Mouse (Mus musculus) kidney, adult 18-20 months (tissue): Measurements from ENCODE around the gene Fgfr1op.
"Not testable (repeated sequence)": the region's sequence is repeated elsewhere in the genome, so short reads cannot be mapped to it uniquely, and the experiment has no call there.

ENCODE experiments used
- DNase-seq: peaks from one replicate; pipeline ENCODE4 v3.0.0; 2021

Fgfr1op gene

DNA sequence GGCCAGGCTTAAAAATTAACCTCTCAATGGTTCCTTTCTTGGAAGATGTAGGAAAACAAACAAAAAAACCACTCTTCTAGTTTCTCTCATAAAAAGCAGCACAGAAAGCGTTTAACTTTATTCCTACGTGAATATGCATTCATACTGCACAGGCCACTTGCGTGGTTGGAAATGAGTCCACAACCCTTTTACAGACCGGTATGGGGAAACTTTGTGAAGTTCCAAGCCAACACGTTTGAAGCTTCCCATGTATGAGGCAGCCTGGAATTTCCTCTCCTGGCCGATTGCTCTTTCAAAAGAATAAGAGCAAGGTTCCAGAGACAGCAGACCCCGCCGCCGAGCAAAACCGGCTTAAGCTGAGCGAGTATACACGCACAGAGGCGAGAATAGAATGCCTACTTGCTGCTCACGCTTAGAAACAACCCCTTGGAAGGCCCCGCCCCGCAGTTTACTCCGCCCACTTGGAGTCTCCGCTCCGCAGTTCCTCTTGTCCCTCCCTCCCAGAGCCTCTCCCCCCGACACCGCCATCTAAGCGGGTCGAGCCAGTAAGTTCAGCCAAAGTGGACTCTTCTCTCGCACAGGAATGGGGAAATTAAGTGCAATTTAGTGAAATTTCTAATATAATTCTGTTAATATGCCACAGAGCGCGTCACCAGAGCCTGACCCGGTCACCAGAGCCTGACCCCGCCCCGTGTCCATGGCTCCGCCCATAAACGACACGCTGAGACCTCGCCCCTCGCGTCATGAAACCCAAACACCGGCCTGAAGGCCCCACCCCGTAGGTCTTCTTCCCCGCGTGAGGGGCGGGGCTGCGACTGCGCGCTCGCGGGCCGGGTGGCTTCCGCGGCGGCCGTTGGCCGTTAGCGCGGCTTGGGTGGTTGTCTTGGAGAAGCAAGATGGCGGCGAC is at the start of gene Fgfr1op:
Fgfr1op (plus strand) TSS at position 801 of the 907 bp plus-strand sequence.
- DNase-seq: peak; percentile 91

DNA sequence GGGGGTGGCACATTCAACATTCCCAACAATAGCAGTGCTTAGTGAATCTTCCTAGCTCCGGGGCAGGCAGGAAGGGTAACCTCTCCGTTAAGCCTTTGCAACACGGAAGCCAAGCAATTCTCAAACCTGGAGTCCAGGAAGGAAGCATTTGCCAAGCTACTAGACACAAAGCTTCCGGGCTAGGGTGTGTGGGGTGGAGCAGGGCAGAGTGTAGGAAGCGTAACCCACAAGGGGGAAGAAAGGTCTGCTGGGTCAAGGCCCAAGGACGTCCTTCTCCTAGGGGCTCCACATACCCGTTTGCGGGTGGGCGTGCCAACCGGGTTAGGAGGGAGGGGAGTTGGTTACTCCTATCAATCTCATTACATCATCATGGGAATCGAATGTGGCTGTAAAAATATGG is 48.9 kb upstream of the Fgfr1op start:
- peak; percentile 28 for DNase-seq

DNA sequence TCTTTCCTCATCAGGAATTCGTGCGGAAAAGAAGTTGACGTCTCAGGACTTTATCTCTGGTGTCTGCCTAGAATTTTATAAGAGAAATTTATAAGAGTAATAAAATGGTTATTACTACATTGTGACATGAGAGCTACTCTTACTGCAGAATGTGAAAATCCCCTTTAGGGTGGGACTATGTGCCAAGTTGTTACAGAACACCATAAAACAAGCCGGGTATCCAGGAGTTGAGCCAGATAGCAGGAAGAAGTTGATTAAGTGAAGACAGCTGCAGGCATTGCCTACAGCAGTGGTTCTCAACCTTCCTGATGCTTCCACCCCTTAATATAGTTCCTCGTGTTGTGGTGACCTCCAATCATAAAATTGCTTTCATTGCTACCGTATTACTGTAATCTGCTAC is 48.4 kb upstream of the Fgfr1op start:
- DNase-seq: not testable (repeated sequence)

DNA sequence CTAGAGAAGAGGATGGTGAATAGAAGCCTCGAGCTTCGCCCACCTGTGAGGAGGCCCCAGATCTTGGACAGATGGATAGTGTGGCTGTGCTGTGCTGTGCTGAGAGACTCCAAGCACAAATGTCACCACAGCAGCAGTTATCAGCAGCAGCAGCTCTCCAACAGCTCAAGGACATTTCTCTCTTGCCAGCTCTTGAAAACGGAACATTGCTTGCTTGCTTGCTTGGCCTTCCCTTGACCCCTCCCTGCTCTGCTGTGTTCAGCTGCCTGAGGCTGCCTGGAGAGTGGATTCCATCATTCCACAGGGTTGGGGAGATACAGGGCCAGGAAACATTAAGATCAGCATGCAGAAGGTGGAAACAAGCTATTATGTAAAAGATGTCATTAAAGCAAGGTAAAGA is 42.3 kb upstream of the Fgfr1op start:
- DNase-seq: not testable (repeated sequence)

DNA sequence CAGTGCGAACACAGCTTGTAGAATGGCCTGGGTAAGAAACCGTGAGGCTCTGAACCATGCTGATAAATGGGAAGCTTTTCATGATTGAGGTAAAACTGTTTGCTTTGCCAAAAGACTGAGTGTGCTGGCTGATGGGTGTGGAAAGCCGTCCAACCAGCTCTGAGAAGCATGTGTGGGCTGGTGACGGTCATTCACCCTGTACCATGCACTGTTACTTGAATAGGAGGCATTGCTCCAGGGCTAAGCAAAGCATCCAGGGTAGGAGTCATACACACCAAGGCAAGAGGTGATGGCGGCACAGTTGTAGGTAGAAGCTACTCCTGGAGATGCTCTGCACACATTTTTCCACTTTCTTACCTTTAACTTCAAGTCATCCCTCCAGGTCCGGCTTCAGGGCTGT is 40.7 kb upstream of the Fgfr1op start:
- DNase-seq: not testable (repeated sequence)

DNA sequence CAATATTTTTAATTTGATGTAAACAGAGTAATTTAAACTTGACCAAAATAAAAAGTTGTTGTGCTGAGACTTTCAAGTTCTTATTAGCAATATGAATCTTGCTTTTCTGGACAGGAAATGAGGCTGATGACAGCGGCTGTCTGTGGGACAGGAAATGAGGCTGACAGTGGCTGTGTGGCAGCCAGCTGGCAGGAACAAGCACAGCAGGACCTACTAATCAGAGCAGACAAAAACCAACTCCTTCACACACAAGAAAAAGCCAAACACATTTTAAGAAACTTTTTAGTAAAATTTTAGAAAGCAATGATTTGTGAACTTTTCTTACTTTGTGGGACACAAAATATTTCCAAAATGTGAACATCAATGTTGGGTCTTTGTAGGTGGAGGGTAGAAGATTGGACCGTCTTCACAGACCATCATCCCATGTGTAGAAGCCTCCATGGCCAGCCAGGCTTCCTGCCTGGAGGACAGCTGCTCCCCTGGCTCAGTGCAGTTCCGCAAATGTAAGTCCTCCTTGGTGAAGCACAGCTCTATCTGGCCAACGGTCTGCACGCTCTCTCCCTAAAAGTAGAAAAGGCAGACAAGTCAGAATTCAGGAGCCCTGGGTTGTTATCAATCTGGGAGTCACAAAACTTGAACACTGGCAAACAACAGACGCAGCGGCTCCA is 36.8 kb upstream of the Fgfr1op start:
- DNase-seq: not testable (repeated sequence)

DNA sequence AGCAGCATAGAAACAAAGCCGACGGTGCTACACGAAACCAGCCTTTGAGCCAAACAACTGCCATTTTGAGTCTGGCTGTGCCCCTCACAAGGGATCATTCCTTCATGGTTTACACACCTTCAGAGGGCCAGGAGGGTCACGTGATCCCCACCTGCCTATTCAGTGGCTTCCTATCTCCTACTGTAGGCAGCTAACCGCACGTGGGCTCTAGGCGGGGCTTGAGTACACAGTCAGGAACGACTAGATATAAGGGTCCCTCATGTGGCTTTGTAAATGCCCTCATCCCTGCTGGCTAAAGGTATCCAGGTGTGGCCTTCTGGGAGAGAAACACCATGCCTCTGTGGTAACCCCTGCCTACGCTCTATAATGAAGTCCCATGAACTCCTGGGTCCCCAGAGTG is 35.7 kb upstream of the Fgfr1op start:
- not testable (repeated sequence) for DNase-seq

DNA sequence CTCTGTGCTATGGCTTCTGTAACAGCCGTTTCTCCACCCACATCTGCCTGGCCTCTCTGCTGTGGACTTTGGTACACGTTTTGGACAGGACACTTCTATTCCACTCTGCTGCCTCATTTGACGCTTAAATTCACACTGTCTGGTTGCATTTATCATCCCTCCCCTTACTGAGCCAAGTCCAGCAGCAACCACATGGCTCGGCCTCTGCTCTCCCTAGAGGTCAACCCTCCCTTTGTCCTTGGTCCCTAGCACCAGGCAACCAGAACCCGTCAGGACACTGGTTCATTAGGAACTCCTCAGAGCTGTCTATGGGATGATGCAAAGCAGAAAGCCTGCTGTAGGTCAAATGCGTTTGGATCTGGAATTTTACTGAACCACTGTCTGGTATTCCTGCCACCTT is 34.5 kb upstream of the Fgfr1op start:
- not testable (repeated sequence) for DNase-seq

DNA sequence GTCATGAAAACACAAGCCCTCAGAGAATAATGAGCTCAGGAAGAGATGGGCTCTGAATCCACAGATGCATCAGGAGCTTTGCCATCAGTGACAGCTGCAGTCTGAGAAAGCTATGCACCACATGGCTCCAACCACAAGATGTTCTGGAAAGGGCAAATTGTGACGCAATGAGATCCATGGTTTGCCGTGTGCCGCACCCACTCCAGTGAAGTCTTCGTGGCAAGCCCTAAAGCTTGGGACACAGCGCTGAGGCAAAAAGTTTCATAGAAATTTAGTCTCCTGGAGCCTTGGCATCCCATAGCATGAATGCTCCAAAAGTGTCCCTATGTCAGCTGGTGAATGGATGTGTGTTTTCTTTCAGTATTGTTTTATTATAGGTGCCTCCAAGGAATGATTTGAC is 27.2 kb upstream of the Fgfr1op start:
- not testable (repeated sequence) for DNase-seq

DNA sequence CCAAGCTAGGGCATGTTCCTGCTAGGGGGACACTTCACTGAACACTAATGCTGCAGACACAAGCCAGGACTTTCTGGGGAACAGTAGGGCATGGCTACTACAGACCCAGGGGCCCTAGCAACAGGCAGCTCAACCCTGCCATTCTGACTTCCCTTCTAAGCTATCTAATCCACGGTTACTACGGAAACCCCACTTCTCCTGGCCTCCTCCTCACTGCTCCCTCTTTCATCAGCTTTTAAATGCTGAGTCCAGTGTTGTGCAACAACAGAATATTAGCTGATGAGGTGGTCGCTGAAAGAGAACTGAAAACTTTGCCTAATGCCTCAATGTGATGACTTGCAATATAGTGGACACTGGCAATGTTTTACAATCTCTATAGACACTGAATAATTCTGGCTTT is 25.1 kb upstream of the Fgfr1op start:
- not testable (repeated sequence) for DNase-seq

DNA sequence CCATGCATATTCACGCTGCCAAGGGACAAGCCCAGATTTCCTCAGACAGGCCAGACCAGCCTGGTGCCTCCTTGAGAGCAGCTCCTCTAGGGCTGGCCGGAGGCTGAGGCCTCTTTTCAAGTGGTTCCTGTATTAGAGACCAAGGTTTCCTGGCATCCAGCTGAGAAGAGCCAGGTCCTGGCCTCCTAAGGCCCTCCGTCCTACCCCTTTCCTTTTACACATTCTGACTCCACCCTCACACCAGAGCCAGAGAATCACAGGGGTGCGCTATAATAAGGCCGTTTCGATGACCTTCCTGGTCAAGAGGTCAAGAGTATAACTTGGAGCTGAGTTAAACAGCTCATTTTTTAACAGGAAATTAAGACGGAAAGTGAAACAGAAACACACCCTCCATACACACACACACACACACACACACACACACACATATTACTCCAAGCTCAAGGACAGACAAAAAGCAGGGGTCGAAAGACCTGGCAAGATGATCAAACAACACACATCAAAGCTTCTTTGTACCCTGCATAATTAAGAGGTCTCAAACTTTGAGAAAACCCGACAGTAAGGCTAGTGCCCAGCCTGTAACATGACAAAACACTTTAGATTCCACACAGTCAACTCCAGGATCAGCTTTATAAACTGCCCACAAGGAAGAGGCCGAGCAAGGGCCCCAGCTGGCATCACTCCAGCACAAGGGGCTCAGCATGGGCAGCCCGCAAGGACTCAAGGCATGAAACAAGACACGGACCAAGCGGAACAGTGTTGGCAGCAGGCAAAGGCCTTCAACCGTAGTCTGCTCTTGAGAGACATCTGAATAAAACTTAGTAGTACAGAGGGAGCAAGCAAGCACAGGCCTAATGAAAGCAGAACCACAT is 21.3 kb upstream of the Fgfr1op start:
- peak; percentile 56 for DNase-seq

DNA sequence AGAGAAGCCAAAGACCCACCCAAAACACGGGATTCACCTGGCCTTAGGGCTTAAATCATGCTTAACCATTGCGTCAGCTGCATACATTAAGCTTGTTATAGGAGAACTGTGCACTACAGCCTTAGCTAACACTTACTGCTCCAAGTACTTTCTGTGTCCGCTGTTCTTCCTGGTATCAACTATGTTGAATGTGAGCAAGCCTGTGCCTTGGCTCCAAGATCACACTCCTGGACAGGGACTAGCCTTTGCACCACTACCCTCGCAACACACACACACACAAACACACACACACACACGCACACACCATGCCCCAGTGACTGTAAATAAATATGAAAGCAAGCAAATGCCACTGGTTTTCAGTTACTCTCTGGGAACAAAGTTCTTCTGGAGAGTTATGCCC is 18.4 kb upstream of the Fgfr1op start:
- DNase-seq: peak; percentile 33

DNA sequence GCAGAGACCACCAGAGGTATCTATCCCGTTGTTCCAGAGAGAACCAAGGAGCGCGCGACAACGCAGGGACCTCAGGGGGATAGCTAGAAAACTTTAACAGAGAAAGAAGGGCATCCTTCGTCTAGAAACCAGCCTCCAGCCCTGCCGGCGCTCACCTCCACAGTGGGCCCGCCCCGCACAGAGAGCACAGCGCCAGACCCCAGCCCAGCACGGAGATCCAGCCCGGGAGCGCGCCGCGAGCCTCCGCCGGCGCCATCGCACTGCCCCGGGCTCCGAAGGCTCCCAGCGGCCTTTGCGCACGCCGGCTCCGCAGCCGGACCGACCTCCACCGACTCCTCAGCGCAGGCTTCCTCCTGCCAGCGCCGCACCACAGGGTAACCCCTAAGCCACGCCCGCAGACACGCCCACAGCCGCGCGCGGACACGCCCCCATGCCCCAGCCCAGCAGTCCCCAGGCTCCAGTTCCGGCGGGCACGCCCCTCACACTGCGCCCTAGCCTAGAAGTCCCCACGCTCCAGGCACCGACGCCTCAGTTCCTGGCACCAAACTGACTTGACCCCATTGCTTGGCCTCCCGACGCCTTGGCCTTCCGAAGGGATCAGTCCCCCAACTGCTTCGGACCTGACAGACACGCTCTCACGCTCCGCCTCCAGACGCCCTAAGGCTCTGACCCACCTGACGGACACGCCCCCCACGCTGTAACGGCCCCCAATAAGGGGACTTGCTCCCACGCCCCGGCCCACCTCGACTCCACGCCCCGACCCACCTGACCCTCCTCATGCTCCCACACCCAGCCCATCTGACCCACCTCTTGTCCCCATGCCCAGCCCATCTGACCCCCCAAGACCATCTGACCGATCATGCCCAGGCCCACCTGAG is 17.6 kb upstream of the Fgfr1op start, which contains the start of the genes Gm49673 and Rnaset2a:
Gm49673 (minus strand) TSS at position 350 of the 878 bp plus-strand sequence.
Rnaset2a (minus strand) TSS at position 659 of the 878 bp plus-strand sequence.
- DNase-seq: peak; percentile 61

DNA sequence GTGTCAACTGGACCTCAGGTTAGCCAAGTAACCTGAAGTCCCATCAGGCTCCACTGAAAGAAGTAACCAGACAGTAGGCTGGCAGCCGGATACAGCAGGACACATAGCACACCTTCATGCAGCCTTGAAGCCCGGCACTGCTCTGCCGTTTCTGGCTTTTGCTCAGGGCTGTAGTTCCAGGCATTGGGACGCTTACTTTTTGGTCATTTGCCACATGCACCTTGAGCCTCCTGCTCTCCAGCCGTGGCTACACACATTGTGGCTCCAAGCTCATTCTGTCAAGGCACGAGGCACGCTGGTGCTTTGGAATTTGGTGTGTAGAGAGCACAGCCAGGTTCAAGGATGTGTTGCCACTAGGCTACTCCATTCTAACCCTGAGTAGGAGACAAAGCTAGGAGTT is 10.3 kb upstream of the Fgfr1op start:
- DNase-seq: peak; percentile 48

DNA sequence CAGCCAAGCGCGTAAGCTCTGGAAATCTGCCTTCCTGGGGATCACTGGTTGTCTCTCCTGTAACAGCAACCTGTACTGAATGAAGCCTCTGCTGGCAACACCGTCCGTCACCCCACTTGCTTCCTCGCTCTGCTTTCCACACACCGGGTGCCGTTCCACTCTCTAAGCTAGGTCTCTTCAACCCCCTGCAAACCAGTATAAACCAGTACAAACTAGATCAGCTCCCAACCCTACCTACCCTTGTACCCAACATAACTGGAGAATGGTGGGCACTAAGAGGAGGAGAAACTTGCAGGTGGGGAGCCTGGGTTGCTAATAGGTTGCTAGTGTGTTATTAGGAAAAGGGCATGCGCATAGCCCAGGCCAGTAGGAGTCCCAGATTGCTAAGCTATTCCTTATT is 9.3 kb upstream of the Fgfr1op start:
- not testable (repeated sequence) for DNase-seq

DNA sequence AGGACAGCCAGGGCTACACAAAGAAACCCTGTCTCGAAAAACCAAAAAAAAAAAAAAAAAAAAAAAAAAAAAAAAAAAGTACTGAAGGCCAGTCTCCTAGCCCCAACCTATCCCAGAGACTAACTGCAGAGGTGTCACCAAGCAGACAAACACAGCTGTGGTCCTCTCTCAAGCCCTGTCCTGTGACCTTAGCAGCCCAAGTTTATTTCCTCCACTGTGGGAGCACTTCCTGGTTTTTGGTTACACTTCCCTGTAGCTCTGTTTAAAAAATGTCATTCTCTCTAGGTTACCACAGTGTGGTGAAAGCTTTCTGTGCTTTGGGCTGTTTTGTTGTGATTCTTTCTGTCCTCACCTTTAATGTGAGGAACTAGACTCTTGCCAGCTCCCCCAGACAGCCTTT is 6.7 kb upstream of the Fgfr1op start:
- not testable (repeated sequence) for DNase-seq

DNA sequence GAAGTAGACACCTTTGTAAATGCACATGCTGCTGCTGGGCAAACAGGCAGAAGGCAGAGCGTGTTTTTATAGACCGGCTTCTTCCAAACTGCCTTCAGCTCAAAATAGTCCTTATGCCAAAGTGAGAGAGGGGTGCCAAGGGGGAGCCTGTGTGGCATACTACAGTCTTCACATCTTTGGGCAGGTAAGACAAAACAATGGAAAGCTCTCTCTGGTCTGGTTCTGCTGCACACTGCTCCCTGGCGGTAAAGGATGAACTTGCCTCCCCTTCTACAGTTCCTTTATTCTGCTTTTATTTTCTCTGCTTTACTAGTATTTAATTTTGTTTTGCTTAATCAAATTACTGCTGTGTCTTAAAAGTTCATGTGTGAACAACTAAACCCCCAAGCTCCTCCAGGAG is 4.3 kb upstream of the Fgfr1op start:
- DNase-seq: peak; percentile 57

DNA sequence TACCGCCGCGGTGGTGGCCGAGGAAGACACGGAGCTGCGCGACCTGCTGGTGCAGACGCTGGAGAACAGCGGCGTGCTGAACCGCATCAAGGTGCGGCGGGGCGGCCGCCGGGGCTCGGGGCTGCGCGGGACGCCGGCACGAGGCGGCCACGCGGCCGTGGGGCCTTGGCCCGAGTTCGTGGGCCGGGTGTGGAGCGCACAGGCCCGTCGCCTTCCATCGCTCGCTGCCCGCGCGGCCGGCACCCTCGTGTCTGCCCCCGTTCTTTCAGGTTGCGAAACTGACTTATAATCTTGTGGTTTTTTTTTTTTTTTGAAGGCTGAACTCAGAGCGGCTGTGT is 276 bp downstream of the Fgfr1op start:
- peak; percentile 72 for DNase-seq

DNA sequence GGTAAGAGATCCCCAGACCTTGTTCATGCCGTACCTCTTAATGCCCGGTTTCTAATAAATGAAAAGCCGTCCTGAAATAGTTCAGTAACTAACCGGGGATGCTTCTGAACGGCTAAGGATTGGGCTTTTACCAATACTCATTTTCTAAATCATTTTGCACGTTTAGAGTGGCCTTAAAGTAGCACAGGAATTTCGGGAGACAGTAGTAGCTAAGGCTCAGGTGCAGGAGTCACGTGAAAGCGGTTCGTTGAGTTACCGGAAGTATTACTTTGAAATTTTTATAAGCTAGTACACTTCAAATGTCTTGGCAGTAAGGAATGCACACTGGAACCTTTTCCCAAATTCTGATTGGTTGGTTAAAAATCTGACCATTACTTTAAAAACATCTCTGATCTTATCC is 676 bp downstream of the Fgfr1op start:
- DNase-seq: peak; percentile 12

DNA sequence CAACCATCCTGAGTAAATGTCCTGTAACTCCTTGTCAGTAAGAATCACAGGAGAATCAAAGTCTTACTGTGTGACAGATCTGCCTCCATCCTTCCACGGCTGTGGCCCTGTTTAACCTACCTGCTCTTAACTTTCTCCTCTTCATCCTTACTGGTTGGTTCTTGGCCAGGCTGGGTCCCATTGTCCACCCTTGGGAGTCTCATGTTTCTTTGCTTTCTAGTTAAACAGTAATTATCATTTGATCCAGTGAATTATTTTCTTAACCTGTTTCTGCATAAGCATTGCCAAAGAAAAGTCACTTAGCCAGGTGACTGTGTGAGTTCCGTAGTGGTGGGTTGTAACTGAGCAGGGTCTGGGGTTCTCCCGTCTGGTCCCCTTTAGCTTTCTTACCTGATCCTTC is 1.2 kb downstream of the Fgfr1op start:
- peak; percentile 25 for DNase-seq

DNA sequence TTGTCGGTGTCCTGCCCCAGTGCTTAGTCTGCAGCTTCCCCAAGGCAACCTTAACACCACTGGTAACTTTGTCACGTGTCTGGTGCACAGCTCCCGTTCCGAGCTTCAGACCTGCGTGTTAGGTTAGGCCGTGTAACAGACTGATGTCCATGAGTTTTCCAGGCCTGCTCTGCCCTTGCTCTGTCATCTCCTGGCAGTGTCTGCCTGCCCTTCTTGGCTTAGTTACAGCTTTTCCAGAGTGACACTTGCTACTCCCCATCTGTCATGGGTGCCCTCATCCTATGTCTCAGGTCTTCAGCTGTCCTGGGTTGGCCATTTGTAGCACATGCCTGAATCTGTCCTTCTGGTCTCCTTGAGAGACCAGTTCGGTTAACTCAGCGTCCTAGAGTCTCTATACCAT is 2.1 kb downstream of the Fgfr1op start:
- DNase-seq: peak; percentile 47

DNA sequence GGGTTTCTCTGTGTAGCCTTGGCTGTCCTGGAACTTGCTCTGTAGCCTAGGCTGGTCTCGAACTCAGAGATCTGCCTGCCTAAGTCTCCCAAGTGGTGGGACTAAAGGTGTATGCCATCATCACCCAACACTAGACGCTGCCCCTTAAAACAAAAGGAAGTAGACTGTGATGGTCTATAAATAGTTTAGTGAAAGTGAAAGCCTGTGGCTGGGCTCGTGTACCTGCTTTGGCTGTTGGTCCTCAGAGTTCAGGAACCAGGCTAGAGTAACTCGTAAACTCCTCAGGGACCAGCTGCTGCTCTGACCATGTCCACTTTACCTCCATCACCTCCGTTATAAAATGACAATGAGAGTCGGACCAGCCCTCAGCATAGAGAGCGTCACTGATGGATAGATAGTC is 5.0 kb downstream of the Fgfr1op start:
- no peak for DNase-seq
